Mouse (Mus musculus) brain, embryonic 14.5 days (tissue): ENCODE data around the gene Ocln. TPM values are rescaled to one million over a fixed set of nuclear protein-coding genes. Genes with fewer than 3 reads are reported as not detected.

Experiments
- DNase-seq: peaks from one replicate; pipeline ENCODE4 v3.0.0-alpha.2; 2011; ENCODE audit warnings: low read depth
- CTCF ChIP-seq: fragments of 200-500 bp; IDR thresholded peaks from 2 replicates; pipeline ENCODE4 v1.5.1; 2012; ENCODE audit warnings: inconsistent platforms, mild to moderate bottlenecking, moderate library complexity, borderline replicate concordance; ENCODE audit not compliant: insufficient read depth, insufficient read length; ENCODE audit errors: extremely low read depth
- POLR2A ChIP-seq: fragments of 200-500 bp; IDR thresholded peaks from 2 replicates; pipeline ENCODE4 v1.6.1; 2012; ENCODE audit warnings: mild to moderate bottlenecking, inconsistent platforms, borderline replicate concordance; ENCODE audit not compliant: poor library complexity, insufficient read depth, insufficient read length, severe bottlenecking; ENCODE audit errors: extremely low read depth
- polyA plus RNA-seq: library from polyadenylated mRNA; depleted of rRNA; stranded (reverse); fragments of >200 nt; gene quantifications from 2 replicates; pipeline ENCODE4 v1.2.3, GENCODE M21; 2012

Gene Ocln
- polyA plus RNA-seq, 1 experiment = 4.1 TPM

GRCm38 (mm10) chr13:100543011-100543767 lies 9.3 kb downstream of the Ocln start:
- TF ChIP-seq POLR2A = no peak
- no peak for TF ChIP-seq CTCF
- DNase-seq = no peak

GRCm38 (mm10) chr13:100536149-100536548 lies 16.4 kb downstream of the Ocln start:
- DNase-seq = no peak
- no peak for TF ChIP-seq CTCF
- TF ChIP-seq POLR2A = no peak

DNA sequence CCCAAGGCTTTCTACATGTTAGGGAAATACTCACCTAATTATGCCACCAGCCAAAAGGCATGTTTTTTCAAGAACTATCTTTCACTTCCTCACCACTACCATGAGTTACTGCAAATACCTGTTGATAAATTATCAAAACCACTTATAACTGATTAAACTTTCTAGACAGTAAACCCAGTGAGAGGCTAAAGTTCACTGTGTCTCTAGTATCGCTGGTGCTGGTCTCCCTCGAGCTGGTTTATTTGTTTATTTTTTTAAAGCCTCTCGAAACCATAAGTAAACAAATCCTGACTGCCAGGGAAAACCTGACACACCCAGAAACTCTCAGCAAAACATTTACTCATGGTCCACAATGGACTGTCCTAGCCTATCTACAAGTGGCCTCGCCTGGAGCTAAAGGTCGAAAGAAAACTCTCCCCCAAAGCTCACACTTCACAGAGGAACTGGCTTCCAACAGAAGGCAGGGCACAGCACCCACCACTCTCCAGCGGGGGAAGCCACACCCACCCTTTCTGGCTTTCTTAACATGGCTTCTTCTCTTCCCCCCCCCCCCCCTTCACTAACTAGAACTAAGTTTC lies 19.6 kb downstream of the Ocln start:
- no peak for DNase-seq
- TF ChIP-seq POLR2A = no peak
- no peak for TF ChIP-seq CTCF

DNA sequence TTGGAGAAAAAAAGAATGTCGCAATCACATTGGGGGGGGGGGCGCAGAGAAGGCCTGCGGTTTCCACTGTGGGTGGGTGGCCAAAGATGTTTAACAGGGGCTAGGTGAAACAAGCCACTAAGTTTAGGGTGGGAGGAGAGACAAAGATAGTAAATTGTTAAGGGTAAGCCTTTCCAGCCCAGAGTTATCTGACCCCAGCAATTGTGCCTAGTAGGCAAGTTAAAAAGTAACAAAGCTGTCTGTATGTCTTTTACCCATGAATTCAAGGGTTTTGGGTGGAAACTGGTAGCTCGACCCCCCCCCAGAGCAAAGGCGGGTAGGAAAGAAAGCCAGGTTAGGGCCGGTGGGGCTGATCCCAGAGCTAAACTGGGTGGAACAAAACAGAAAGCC lies 25.9 kb downstream of the Ocln start:
- no peak for DNase-seq
- TF ChIP-seq CTCF = no peak
- no peak for TF ChIP-seq POLR2A

DNA sequence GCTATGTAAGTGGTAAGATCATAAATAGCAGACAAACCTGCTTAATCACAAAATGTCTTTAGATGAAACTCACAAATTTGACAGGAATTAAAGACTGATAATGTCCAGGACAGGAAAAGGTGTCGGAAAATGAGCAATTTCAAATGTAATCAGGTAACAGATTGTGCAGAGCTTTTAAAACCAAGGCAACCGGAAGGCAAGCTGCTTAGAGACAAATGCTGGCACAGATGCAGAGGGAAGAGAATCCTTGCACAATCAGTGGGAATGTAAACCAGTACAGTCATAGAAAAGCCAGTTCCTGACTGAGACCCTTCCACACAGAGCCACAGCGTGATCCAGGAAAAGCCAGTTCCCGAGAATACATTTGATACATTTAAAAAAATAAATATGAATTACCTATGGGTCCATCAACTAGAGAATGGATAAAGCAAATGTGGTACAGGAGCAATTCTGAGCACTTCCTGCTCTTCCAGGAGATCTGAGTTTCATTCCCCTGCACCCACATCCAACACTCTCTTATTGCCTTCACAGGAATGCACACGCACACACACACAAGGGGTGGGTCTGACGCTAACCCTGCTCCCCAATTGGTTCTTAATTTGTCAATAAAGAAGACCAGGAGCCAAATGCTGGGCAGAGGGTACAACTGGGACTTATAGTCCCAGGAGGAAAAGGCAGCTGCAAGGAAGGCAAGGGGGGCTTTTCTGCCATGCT lies 26.4 kb downstream of the Ocln start:
- DNase-seq = peak; percentile 66
- no peak for TF ChIP-seq CTCF
- TF ChIP-seq POLR2A = no peak

DNA sequence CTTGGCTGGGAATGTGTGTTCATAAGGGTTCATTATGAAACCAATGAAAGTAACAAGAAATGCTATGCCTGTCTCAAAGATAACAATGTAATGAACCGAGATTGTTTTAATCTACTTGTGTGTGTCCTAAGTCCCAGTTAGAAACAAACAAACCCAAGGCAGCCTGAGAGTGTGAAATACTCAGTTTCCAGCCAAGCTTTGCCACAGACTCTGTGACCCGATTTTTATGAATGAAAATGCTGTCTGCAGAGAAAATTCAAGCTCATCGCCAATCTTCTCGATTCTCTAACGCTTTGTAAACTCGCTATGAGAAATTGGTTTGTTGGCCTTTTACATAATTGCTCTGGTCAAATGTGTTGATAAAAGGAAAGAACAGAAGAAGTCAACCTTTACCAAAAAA lies 27.6 kb downstream of the Ocln start:
- TF ChIP-seq POLR2A = no peak
- no peak for TF ChIP-seq CTCF
- DNase-seq = no peak

DNA sequence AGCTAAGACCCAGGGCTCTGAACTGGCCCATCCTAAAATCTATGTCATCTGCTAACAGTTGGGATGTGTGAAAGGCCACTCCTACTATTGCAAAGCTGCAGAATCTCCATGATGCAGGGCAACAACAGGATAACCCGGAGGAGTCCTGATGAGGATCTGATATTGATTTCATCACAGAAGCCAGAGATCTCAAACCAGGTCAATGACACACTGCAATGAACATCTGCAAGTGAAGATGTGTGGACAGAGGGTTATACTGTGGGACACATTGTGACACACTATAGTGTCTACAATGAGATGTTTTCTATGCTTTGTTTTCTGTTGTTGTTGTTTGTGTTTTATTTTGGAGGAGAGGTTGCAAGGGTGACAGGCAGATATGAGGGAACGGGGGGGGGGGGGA lies 28.8 kb downstream of the Ocln start:
- no peak for DNase-seq
- TF ChIP-seq CTCF = no peak

DNA sequence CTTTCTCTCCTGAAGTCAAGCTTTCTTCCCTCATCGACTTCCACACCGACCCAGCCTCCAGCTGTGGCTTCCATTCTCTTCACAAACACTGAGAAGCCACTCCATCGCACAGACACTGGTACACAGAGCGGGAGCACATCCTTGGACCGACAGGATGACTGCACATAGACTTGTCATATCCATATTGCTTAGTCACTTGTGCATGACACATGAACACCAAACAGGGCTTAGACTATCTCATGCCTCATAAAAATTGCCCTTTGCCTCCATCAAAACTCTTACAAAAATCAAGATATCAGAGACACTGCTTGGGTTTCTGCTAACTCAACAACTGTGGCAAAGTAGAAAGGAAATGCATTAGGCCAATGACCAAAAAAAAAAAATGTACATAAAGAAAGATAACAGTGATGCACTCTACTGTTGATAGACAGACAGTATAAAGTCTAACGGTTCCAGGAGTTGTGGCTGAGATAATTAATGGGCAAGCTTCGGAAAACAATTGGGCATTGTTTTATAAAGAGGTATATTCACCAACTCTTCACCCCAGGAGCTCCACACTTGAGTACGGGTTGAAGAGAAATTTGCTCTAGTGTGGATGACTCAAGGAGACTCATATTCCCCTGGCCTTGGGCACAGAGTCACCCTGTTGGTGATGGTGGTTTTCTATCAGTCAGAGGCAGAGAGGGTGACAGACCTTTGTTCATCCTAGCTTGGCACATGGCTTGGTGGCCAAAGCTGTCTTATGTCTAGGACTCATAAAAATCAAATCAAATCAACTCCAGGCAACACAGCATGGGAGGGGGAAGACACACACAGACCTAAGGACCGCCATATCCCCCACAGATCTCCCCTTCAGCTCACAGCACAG lies 30.6 kb downstream of the Ocln start:
- DNase-seq = no peak
- TF ChIP-seq CTCF (no peak), POLR2A (no peak)

- TF ChIP-seq POLR2A (no peak), CTCF (no peak)
- no peak for DNase-seq
These were observed 33.4 kb downstream of the Ocln start for GRCm38 (mm10) chr13:100519162-100519561.

GRCm38 (mm10) chr13:100518191-100518590 lies 34.3 kb downstream of the Ocln start:
- no peak for TF ChIP-seq POLR2A
- no peak for TF ChIP-seq CTCF
- no peak for DNase-seq

DNA sequence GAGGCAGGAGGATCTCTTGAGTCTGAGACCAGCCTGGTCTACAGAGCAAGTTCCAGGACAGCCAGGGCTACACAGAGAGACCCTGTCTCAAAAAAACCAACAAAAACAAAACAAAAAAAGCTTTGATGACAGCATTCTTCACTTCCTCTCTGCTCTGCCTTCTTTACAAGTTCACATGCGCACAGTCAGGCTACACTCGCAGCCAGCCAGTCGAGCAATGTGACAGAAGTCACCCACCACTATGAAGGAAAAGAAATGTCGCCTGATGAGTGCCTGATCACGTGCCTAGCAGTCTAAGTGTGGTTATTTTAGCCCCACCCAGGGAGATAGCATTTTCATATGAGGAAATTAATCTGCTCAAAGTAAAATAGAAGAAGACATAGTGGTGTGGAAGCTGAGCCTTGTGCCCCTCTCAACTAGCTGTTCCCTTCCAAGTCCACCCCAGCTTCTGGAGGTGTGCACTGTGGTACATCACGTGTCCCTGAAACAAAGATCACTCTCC lies 34.8 kb downstream of the Ocln start:
- TF ChIP-seq POLR2A (no peak), CTCF (no peak)
- DNase-seq = no peak
